Mouse (Mus musculus) left cerebral cortex, postnatal 4 days (tissue): ENCODE results near the gene Cfap73. TPM values are rescaled to one million over a fixed set of nuclear protein-coding genes. Genes with fewer than 3 reads are reported as not detected.

Experiments
- DNase-seq: peaks from one replicate; pipeline ENCODE4 v3.0.0-alpha.2; 2022
- intact Hi-C: fragments of 180-260 bp; cut with DNase I; formaldehyde crosslinking; loops from one replicate; pipeline ENCODE4 v1.15.1; 2025
- total RNA-seq, 2 experiments: library from RNA; stranded (reverse); gene quantifications; 2 replicates each; pipeline ENCODE4 v1.2.3; 2021

The Cfap73 gene
- total RNA-seq, 2 experiments from 2014 or later: 0.40 TPM; not detected in 1

DNA sequence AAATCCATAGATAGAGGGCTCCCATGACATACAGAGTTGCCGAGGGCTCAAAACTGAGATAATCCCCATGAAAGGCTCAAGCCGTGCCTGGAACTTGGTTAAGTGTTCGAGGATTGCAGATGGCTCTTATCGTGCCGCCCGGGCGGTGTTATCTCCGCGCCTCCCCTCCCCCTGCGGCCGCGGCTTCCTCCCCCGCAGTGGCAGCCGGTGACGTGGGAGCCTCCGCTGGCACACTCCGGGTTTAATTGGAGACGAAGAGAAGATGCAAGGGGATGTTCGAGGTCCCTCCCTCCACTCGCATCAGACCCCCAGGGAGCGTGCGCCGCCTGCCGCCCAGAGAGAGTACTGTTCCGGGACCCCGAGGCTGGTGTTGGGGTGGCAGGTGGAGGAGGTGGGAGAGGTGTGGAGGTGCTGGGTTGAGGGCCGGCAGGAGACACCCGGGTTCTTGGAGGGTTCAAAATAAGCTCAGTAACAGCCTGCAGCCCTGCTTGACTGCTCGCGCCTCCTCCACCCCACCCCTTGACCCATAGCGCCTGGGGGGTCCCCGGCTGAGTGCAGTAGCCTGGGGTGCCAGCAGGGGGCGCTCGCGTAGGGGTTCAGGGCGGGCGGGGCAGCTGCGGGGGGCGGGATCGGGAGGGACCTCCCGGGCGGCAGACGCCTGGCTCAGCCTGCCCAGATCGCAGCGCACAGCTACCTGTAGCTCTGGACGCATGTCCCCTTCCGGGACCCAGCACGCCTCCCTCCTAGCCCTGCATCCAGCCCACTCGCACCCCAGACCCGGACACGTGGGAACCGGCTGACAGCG is 14.7 kb upstream of the Cfap73 start, which contains the start of gene Rasal1:
Rasal1 (plus strand) TSS at position 244 of the 805 bp plus-strand sequence.
- intact Hi-C loops: no loop called here
- DNase-seq: peak; percentile 39

DNA sequence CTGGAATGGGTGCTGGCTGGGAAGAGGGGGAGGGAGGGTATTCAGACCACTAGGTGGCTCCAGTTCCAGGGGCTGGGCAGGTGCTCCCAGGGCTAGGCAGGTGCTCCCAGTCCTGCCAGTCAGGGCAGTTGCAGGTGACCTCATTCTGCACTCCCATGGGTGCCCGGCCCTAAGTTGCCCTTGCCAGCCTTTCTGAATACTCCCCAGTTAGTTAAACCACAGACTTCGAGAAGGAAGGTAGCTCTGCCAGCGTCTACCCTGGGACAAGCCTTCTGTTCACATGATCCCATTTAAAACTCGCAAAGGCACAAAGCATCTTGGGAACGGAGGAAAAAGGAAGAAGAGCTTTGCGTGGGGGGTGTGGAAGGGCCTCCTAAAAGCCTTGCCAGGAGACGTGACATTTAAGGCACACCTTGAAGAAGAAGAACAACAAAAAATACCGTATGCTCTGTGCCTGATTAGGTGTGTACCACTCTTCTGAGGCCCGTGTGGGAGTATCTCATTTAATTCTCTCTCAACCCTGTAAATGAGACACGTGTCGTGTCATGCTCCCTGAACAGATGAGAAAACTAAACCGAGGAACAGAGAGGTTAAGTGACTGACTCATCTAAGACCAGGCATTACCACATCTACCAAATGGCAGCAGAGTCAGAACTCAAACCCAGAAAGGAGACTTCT is 13.9 kb upstream of the Cfap73 start:
- DNase-seq: no peak
- intact Hi-C loops: no loop called here

DNA sequence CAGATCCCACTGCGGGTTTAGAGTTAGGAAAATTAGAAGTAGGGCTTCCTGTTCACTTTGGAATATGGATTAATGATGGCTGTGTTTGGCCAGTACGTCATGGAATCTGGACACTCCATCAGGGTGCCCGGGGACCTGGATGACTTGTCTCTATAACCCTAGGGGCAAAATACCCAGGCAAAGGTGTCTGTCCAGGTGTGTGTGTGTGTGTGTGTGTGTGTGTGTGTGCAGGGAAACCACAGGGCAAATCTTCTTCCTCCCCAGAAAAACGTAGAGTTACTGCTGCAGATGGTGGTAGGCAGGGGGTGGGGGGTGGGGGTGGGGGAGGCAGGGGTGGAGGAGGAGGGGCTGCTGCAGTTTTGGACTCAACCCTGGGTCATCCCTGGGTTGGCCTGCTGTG is 13.3 kb upstream of the Cfap73 start:
- no peak for DNase-seq
- intact Hi-C loops: no loop called here

DNA sequence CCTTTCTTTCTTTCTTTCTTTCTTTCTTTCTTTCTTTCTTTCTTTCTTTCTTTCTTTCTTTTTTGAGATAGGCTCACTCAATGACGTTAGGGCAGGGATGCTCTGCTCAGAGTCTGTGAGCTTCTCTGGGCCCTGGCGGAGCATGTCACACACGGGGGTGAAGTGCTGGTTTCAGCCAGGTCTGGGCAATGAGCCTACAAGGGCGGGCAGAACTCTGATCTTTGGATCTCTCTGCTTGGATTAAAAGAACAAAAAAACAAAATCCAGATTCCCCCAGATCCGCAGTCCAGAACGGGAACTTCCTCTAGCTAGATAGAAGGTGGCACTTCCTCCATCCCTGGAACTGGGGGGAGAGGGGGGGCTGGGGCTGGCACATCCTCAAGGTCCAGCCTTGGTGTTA is 11.8 kb upstream of the Cfap73 start:
- intact Hi-C loops: no loop called here
- no peak for DNase-seq

DNA sequence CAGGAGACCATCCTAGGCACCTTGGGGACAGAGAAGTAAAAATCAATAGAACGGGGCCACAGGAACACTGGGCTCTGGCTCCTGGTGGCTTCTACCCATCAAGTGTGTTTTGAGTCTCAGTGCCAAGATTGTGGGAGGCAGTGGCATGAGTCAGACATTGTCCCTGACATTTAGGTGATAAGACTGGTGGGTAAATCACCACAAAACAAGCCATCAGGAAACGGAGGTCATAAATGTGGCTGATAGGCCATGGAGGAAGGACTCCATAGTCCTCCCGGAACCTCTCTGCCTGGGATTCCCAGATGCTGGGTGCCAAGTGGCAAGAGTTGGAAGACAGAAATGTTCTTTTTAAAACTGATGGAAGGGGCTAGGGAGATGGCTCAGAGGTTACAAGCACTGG is 10.2 kb upstream of the Cfap73 start:
- no peak for DNase-seq
- intact Hi-C loops: no loop called here

DNA sequence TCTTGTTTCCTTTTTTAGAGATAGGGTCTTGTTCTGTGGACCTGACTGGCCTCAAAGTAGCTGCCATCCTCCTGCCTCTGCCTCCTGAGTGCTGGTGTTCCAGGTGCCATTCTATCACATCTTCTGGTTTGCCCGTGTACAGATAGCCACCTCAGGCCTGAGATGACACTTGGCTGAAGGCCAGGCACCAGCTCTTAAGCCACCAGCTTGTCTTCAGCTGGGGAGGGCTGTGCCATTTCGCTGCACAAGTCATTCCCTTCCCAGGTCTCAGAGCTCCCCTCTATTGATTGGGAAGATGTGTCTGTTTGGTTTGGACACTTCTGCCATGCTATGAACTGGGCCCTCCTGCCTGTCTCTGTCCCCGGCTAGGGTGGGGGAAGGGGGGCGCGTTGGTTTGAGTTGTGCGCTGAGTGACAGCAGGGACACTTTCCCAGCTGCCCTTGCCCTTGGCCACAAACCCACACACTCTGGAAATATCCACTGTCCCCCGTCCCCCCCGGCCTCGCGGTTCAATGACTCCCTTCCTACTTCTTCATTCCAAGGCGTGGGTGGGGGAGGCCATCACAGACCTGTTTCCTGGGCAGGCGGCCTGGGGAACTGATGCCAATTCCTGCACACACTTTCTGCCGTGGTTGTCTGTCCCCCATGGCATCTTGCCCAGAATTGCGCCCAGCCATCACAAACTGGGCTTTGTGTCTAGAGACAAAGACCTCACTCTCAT is 9.5 kb upstream of the Cfap73 start:
- DNase-seq: peak; percentile 68
- intact Hi-C loops: no loop called here

DNA sequence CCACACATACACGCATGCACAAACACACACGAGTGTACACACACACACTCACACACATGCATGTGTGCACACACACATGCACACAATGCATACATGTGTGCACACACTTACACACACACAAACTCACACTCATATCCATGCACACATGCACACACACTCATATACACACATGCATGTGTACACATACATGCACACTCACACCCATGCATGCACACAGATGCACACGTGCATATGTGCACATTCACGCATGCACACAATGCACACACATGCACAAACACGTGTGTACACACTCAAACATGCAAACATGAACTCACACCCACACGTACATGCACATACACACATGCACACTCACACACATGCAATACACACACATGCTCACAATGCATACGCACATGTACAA is 6.1 kb upstream of the Cfap73 start:
- intact Hi-C loops: no loop called here
- DNase-seq: no peak

DNA sequence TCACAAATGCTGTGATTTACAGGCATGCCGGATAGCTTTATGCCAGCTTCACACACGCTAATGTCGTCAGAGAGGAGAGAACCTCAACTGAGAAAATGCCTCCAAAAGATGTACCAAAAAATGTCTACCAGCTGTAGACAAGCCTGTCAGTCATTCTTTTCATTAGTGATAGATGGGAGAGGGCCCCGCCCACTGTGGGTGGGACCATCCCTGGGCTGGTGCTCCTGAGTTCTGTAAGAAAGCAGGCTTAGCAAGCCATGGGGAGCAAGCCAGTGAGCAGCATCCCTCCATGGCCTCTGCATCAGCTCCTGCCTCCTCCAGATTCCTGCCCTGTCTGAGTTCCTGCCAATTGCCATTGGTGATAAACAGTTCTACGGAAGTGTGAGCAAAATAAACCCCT is 1.6 kb upstream of the Cfap73 start:
- DNase-seq: no peak
- intact Hi-C loops: no loop called here

DNA sequence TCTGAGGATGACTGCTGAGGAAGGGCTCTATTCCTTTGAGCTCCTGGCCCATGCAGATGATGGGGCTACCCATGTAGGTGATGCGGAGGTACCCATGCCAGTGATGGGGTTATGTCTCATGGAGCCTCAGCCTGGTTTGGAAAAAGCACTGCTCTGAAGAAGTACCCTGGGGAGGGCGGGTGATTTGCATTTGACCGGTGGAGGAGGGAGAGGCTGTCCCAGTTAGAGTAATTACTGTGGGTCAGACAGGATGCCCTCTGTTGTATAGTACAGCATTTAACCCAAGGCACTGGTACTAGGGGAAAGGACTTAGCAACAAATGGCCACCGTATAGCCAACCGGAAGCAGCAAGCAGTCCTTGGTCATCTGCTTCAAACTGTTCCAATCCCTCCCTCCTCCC is 825 bp upstream of the Cfap73 start:
- DNase-seq: no peak
- intact Hi-C loops: no loop called here

DNA sequence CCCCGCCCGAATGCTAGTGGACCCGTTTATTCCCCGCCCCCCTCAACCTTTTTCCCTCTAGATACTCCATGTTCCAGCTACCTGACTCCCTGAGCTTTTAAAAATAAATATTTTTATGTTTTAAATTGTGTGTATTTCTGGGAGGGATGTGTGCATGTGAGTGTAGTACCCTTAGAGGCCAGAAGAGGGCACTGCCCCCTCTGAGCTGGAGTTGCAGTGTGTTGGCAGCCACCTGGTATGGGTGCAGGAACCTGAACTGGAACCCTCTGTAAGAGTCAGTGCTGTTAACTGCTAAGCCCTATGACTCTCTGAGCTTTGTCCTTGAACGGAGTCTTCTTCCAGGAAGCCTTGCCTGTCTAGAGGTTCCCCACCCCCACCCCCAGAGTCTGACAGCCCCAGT is 2.1 kb downstream of the Cfap73 start:
- intact Hi-C loops: no loop called here
- DNase-seq: no peak

DNA sequence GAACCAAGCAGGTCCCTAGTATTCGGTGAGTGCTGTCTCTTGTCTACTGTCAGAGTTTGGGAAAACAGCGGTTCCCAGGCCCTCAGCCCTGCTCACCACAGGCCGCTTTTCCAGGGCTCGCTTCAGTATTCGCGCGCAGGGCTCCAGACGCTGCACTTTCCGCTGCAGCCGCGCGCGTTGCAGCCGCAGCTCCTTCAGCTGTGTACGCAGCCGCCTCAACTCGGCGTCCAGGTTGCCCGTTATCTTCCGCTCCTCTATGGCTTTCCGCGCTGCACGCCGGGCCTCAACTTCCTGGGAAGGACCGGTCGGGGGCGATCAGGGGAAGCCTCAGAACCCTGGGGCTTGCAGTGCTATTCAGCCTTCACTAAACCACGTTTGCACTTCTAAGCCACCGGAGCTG is 2.9 kb downstream of the Cfap73 start:
- intact Hi-C loops: no loop called here
- DNase-seq: no peak

DNA sequence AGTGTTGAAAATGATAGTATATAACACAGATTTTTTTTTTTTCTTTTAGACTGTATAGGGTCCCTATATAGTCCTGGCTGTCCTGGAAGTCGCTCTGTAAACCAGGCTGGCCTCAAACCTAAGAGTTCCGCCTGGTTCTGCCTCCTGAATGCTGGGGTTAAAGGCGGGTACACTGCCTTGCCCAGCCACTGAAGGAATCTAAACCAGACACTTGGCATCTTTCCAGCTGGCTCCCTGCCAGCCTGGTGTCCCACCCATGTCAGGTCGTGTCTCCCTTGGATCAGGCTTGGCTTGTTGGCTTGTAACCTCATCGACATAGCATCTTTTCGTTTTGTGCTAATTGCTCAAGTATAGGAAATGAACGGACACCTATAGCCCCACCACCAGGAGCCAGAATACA is 5.4 kb downstream of the Cfap73 start:
- intact Hi-C loops: loop anchor here (10.0 kb wide), 1 partner anchor 116 kb away; the partner anchor contains the start of gene Oas2
- no peak for DNase-seq

DNA sequence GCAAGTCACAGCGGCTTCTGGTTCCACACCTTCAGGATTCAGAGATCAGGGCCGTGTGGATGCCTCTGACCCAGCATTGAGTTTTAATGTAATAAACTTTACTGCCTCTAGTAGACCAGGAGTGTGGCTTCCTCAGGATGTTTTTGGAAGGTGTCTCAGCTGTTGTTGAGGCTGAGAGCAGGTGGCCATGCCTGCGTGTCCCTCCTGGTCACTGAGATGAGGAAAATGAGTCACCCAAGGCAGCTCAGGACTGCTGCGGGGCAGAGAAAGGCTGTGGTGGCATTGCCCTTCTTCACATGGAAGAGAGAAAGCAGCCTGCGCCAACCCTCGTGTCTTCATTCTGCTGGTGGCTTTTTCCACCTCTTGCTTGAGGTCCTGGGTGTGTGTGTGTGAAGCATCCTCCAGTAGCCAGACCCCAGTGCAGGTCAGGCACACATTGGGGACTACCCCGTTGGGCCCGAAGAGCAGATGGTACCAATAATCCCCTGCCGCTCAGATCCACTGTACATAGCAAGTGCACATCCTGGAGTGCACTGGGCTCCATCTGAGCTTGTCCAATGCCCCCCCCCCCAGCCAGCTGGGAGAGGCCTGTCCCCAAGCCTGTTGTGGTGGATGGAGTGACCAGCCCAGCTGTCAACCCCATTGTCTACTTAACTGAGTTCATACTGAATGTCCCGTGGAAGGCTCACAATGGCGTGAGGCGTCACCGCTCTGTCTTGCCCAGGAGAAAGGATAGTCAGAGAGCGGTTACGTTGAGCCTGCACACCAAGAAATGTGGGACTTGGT is 6.3 kb downstream of the Cfap73 start:
- intact Hi-C loops: loop anchor here (10.0 kb wide), 1 partner anchor 117 kb away; the partner anchor contains the start of gene Oas2
- DNase-seq: no peak

DNA sequence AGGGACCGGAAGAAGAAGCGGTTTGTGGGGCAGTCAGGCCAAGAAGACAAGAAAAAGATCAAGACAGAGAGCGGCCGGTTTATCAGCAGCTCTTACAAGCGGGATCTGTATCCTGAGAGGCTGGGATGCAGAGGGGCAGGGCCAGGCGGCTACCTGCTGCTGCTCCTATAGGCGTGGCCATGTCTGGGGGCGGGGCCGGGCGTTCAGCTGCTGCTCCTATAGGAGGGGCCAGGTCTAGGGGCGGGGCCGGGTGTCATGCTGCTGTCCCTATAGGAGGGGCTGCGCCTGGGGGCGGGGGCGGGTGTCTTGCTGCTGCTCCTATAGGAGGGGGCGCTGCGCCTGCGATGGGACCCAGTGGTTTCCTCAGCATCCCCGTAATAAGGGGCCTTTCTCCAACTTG is 7.6 kb downstream of the Cfap73 start:
- intact Hi-C loops: loop anchor here (10.0 kb wide), 1 partner anchor 118 kb away; the partner anchor contains the start of gene Oas2
- no peak for DNase-seq

DNA sequence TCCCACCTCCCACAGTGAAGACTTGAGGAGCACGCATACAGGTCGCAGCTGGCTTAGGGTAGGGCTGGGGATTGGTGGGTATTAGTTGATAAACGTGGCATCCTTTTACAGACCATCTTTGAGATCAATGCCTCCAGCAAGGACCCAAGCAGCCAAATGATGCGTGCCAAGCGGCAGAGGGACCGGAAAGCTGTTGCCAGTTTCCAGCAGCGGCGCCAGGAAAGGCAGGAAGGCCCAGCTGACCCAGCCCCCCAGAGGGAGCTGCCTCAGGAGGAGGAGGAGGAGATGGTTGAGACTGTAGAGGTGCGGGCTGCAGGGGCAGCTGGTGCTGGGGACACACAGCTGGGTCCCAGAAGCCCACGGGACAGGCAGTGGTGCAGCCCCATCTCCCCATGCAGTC is 9.6 kb downstream of the Cfap73 start:
- intact Hi-C loops: loop anchor here (5.0 to 10.0 kb wide), 2 partner anchors 53 to 120 kb away; partner anchors contain the start of gene Oas2
- peak; percentile 66 for DNase-seq

DNA sequence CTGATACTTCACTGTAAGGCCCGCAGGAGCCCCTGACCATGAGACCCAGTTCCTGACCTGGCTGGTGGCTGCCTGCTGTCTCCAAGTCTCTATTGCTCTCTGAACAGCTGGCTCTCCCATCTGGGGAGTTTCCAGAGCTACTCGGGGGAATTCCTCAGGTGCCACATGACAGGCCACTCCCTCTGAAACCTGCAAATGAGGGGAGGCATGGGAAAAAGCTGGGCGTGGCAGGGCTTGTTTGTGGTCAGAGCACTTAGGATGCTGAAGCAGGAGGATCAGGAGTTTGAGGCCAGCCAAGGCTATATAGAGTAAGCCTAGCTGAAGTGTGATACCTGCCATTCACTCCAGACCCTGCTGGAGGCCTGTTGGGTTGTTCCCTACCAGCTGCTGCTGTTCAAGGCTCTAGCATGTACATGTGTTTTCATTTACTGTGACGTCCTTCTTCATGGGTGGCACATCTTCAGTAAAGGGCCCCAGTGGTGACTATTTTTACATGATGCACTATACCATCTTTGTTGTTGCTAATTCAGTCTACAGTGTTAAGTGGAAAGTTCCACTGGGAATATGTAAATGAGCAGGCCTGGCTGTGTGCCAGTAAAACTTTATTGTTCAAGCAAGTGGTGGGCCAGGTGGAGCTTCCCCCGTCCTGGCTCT is 11.7 kb downstream of the Cfap73 start:
- no peak for DNase-seq
- intact Hi-C loops: loop anchor here (5.0 to 10.0 kb wide), 2 partner anchors 55 to 122 kb away; partner anchors contain the start of gene Oas2

DNA sequence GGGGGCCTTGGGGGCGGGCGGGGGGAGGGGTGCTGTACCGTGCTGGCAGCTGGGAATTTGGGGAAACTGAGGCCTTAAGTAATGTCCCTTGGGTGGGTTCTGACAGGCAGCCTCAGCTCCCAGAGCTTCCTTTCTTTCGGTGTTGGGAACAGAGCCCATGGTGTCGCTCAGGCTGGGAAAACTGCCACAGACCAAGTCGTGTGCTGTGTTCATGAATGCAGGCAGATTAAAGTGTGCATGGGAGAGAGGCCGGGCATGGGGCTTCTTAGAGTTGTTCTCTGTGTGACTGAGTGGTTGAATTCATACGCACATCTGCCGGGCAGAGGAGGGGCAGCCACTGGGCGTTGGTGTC is 12.2 kb downstream of the Cfap73 start:
- intact Hi-C loops: loop anchor here (5.0 to 10.0 kb wide), 2 partner anchors 55 to 123 kb away; partner anchors contain the start of gene Oas2
- DNase-seq: no peak

DNA sequence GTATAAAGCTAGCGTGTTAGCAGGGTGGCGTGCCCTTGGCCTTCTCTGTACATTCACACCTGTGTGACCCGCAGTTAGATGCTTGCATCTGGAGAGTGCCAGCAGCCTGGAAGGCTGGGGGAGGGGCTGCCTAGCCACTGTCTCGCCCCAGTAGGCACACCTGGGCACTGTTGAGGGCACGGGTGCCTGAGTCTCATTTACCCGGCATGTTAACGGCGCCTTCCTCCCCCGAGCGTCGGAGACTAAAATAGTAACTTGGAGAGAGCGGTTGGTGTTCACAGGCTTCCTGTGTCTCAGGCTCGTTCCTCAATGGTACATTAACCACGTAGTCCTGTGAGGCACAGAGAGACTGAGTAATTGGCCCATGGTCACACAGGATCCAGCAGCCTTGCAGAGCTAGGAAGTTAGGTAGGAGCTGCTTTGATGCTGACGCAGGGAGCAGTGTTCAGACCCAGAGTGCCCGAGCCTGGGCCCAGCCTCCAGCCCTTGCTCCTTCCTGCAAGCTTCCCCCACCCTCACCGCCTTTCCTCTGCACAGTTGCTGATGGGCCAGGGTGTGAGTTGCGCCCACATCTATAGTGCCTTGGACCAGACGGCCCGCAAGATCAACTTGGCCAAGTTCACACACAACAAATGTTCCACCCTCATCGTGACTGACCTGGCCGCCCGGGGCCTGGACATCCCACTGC is 12.8 kb downstream of the Cfap73 start:
- intact Hi-C loops: loop anchor here (5.0 to 10.0 kb wide), 2 partner anchors 56 to 124 kb away; partner anchors contain the start of gene Oas2
- no peak for DNase-seq
